Mouse (Mus musculus) ES-E14 (cell line): Measurements from ENCODE around the gene Madd.

ENCODE experiments used
- CHD2 ChIP-seq: IDR thresholded peaks from 2 replicates; pipeline ENCODE4 v1.6.1; 2014; ENCODE audit warnings: mild to moderate bottlenecking, low read depth, low read length, inconsistent platforms
- HCFC1 ChIP-seq: IDR thresholded peaks from 2 replicates; pipeline ENCODE4 v1.6.1; 2012; ENCODE audit warnings: low read length, inconsistent platforms, borderline replicate concordance; ENCODE audit not compliant: insufficient read depth
- MAFK ChIP-seq: IDR thresholded peaks from 2 replicates; pipeline ENCODE4 v1.6.1; 2014; ENCODE audit warnings: mild to moderate bottlenecking, low read depth, low read length, inconsistent platforms; ENCODE audit not compliant: insufficient read depth
- ZNF384 ChIP-seq: IDR thresholded peaks from 2 replicates; pipeline ENCODE4 v1.6.1; 2012; ENCODE audit warnings: low read depth, low read length, inconsistent platforms

DNA sequence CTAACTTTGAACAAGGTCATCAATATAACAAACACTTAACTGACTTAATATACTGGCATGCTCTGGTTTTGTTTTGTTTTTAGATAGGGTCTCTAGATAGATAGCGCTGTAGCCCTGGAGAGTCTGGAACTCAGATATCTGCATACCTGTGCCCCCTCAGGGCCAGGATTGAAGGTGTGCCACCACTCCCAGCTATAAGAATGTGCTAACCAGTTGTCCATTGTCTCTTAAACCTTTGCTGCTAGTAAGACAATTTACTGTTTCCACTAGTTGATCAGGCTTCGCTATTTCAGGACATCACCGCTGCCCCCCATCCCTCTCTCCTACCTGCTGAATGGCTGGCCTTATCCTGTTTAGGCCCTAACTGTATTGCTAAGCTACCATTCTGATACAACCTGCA is 36.9 kb upstream of the Madd start:
- TF ChIP-seq HCFC1 (no peak), MAFK (no peak), ZNF384 (no peak), CHD2 (no peak)
